Mouse (Mus musculus): ENCODE data around the gene Dennd2a. TPM values are rescaled to one million over a fixed set of nuclear protein-coding genes. Genes with fewer than 3 reads are reported as not detected.
"Not testable (repeated sequence)": the region's sequence is repeated elsewhere in the genome, so short reads cannot be mapped to it uniquely, and the experiment has no call there.

Dennd2a gene
- total RNA-seq, 4 experiments from 2014 or later, result 22.0 to 27.0 (median 23.4) TPM

DNA sequence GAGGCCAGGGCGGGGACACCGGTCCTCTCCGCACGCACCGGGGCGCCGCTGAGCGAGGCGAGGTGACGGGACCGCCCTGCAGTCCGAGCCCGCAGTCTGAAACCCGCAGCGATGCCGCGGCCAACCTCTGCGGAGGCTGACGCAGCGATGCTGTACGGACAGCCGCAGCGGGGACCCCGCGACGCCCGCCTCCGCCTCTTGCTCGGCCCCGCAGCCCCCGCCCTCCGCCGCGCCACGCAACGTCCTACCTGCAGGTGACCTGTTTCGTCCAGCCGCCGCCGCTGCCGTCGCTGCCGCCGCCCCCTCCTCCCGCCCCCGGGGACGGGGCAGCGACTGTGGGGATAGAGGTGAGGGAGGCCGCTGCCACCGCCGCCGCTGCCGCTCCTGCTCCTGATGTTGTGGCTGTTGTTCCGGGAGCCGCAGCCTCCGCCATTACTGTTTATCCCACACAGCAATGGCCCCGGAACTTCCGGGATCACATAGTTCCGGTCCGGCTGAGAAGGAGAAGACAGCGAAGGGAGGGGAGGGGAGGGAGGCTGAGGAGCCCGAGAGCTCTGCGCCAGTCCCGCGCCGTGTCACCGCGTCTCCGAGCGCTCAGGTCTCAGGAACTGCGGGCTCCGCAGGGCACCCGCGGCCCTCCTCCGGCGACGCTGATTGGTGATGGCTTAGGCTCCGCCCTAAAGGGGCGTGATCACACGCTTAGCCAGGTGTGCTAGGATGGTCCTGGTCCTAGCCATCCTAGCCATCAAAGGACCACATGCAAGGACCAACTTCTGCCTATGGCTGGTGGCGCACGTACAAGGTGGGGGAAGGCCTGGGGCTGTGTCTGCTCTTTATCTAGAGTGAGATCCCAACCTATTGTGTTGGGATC is 137.6 kb downstream of the Dennd2a start, which contains the start of gene Mkrn1:
TSS of gene Mkrn1 (minus strand) at position 612 of the 871 bp plus-strand sequence.
- peak; percentile 64 to 84 for DNase-seq (ENCODE audit: low spot score in 2 of 2)

DNA sequence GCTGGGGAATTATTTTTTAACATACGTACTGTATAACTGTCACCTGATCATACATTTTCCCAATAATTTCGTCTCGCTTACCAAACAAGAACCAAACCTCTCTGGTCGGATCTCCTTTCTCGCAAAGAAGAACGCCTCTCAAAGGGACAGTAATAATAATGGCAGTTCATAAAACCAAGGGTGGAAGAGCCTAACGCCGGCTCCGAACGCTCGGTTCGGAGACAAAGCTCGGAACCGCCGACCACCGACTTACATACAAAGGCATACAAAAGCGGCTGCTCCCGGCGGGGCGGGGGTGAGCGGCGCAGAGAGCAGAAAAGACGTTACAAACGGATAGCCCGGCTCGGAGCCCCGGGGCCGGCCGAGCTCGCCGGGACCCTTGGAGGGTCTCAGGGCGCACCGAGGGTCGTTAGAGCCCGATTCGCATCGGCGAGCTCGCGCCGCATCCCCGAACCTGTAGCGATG is 138.2 kb downstream of the Dennd2a start:
- DNase-seq (ENCODE audit: low spot score in 2 of 2), result peak in 1 of 2 experiments; percentile 33

GRCm38 (mm10) chr6:39416654-39417053 is 141.0 kb downstream of the Dennd2a start:
- DNase-seq (ENCODE audit: low spot score in 2 of 2), result not testable (repeated sequence)

DNA sequence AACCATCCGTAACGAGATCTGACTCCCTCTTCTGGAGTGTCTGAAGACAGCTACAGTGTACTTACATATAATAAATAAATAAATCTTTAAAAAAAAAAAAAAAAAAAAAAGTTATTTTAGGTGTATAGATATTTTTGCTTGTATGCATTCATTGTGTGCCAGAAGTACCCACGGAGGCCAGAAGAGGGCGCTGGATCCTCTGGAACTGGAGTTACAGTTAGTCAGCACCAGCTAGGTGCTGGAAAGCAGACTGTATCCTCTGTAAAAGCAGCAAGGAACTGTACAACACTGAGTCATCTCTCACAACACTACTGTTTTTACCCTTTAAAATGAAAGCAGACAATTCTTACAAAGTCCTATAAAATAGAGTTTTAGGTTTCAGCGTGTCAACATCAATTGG is 141.9 kb downstream of the Dennd2a start:
- peak; percentile 38 to 69 for DNase-seq (ENCODE audit: low spot score in 2 of 2)

DNA sequence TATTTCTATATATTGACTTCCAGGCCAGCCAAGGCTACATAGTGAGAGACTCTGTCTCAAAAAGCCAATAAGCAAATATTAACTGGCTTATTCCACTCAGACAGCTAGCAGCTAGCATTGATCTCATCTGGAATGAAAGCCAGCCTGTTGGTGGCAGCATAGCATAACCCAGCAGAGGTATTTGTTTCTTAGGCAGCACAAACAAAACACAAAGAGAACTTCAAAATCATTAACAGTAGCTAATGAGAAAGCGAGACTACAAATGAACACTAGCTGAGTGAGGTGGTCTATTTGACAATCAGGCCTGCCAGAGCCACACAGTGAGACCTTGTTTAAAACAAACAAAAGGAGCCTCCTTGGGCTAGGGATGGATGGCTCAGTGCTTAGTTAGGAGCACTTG is 143.6 kb downstream of the Dennd2a start:
- no peak for DNase-seq (ENCODE audit: low spot score in 2 of 2)

Other genes starting within 250 kb of the Dennd2a start
- gene Slc37a3, start 180.2 kb downstream of the Dennd2a start, total RNA-seq (2022), result 10 to 100 TPM; 56.9 to 64.9 (median 58.8) TPM
- gene Rab19, start 176.7 kb downstream of the Dennd2a start, total RNA-seq (2022), result under 1 TPM in 3 of 4 experiments, not detected in 1; 0.24 to 0.34 (median 0.33) TPM
- gene Mkrn1, start 137.4 kb downstream of the Dennd2a start, total RNA-seq (2022), result 100 to 1,000 TPM; 124 to 132 (median 125) TPM
- gene Adck2, start 16.0 kb upstream of the Dennd2a start, total RNA-seq (2022), result 10 to 100 TPM; 24.4 to 35.5 (median 31.8) TPM
- 1 to 10 TPM in 1 of 4 experiments, not detected in 3; 1.1 TPM for gene Gm42420, start 27.9 kb upstream of the Dennd2a start, total RNA-seq (2022)
- 100 to 1,000 TPM; 148 to 171 (median 155) TPM for gene Ndufb2, start 34.7 kb upstream of the Dennd2a start, total RNA-seq (2022)
- 100 to 1,000 TPM; 103 to 133 (median 121) TPM for gene Braf, start 167.6 kb upstream of the Dennd2a start, total RNA-seq (2022)

Data from left cerebral cortex, adult 8-10 months (tissue).